Mouse (Mus musculus): ENCODE results near the gene Klhl42.

GRCm38 (mm10) chr6:147086594-147087225 is 4.5 kb upstream of the Klhl42 start, which contains the start of gene Mansc4:
- TF ChIP-seq MAX (IDR thresholded peaks at IDR 0.05; ENCODE audit: low read depth) (no peak), POLR2AphosphoS2 (IDR thresholded peaks at IDR 0.05; ENCODE audit: insufficient read length, low read depth) (no peak), POLR2A (IDR thresholded peaks at IDR 0.05; ENCODE audit: insufficient read length, low read depth) (no peak), USF1 (IDR thresholded peaks at IDR 0.05; ENCODE audit: low read depth) (no peak), MYOD1 (IDR thresholded peaks at IDR 0.05; ENCODE audit: control insufficient read depth in 1 of 3, insufficient read length in 2 of 3, low read depth in 2 of 3) (no peak), REST (IDR thresholded peaks at IDR 0.05; ENCODE audit: insufficient read depth, insufficient read length) (no peak), CEBPB (IDR thresholded peaks at IDR 0.05; ENCODE audit: insufficient read depth, poor library complexity, severe bottlenecking) (no peak), E2F4 (IDR thresholded peaks at IDR 0.05; ENCODE audit: insufficient read depth) (no peak), MYOG (IDR thresholded peaks at IDR 0.05; ENCODE audit: control insufficient read depth in 1 of 3, insufficient read depth in 1 of 3, insufficient read length in 2 of 3, low read depth in 2 of 3) (no peak), TCF12 (IDR thresholded peaks at IDR 0.05; ENCODE audit: insufficient read depth, poor library complexity, severe bottlenecking) (no peak), SRF (IDR thresholded peaks at IDR 0.05; ENCODE audit: control insufficient read depth, insufficient read length, low read depth) (no peak)
